In the genomic region with DNA sequence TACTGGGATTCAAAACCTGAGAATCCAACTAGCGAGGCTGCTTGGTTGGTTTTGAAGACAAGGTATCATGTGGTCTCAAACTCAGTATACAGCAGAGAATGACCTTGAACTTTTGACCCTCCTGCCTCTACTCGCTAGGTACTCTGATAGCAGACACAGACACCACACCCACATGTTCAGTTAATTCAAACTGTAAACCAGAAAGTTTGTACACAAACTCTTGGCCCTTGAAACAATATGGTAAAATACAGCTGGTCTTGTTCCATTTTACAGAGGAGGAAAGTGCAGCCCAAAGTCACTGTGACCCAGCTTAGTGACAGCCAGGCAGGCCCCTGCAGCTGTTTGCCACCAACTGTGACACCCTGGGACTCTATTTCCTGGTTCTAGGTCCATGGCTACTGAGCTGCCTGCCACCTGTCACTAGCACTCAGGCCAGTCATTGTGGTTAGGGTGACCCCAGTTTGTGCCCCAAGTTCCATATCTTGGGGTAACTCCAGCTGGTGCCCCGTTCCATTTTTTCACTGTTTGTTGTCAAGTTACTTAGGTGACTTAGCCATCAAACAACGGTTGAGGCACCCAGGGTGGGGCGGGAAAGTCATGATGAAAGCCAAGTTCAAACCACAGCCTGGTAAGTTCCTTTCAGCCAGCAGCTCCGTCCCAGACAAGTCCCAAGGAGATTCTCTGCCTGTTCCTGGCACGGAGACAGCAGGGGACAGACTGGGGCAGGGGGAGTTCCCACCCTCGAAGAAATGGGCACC, we compare ENCODE assay signal across 7 mouse cellular contexts. TPM values are rescaled to one million over a fixed set of nuclear protein-coding genes. Genes with fewer than 3 reads are reported as not detected.
A peak's percentile ranks its signal among the peaks of the same experiment; 100 is the strongest.
DNase-seq lines count a peak whose midpoint lies in the region; ATAC-seq and TF ChIP-seq lines count a peak whose summit lies in the region.

No protein-coding gene starts in this region.

- WGBS in lung, postnatal 0 days, result 25% methylated on average over 8 of the region's 8 CpGs

- H3K27me3 ChIP-seq in lung, postnatal 0 days (replicated peaks; ENCODE audit: insufficient read depth, low read length), result no peaks in the 10 kb centered on the region

- peak; percentile 79 to 80 for DNase-seq in CD8-positive naive resting alpha-beta T cell, adult 2 months (ENCODE audit: low read depth in 2 of 2, low spot score in 2 of 2)
- DNase-seq in Muller cell, postnatal 12 days (ENCODE audit: inconsistent ontology term), result peak; percentile 77
- DNase-seq in heart, postnatal 4 days, result peak; percentile 40
- DNase-seq in lung, postnatal 0 days (ENCODE audit: low spot score), result peak; percentile 51
- peak; percentile 37 to 62 for DNase-seq in spleen, adult 18-20 months
- no peak for DNase-seq in cerebellum, adult 11 months
- no peak for DNase-seq in layer of hippocampus, adult 11-12 months (ENCODE audit: low spot score)

- H3K4me3 ChIP-seq in lung, postnatal 0 days (ENCODE audit: low read depth, low read length), result peak overlapping the region; percentile 67

- no peak for ATAC-seq in lung, postnatal 0 days

- H3K36me3 ChIP-seq in lung, postnatal 0 days (ENCODE audit: insufficient read depth, low read length), result no peaks in the 10 kb centered on the region

- TF ChIP-seq CTCF in lung, postnatal 0 days (IDR thresholded peaks at IDR 0.05), result no peak

- peak overlapping the region; percentile 71 for H3K9ac ChIP-seq in lung, postnatal 0 days (replicated peaks; ENCODE audit: low read depth)

- peak overlapping the region; percentile 86 for H3K4me2 ChIP-seq in lung, postnatal 0 days (replicated peaks; ENCODE audit: low read depth, low read length)

- TF ChIP-seq EP300 in lung, postnatal 0 days (IDR thresholded peaks at IDR 0.05), result no peak

- no peaks in the 10 kb centered on the region for H3K9me3 ChIP-seq in lung, postnatal 0 days (ENCODE audit: low read length)

- H3K27ac ChIP-seq in lung, postnatal 0 days (ENCODE audit: low read length), result peak overlapping the region; percentile 93

- H3K4me1 ChIP-seq in lung, postnatal 0 days (ENCODE audit: insufficient read depth, low read depth, low read length), result peaks cover 3% of the 10 kb centered on the region; the same call in 1 of the 2 replicates

RNA-seq across cellular contexts. Expression of a gene that starts 1.2 kb away (rescaled TPM):
- 10 to 100 TPM; 62.8 to 63.4 TPM for total RNA-seq in heart, postnatal 4 days (2021)
- polyA plus RNA-seq in lung, postnatal 0 days (2015; fragmentation: Nextera tagmentation; extraction: Ambion mirVana), result 145 and 146 TPM in 2 replicates

RNA-seq across cellular contexts. Expression of a gene that starts 24.9 kb away (rescaled TPM):
- 10 to 100 TPM; 68.1 to 69.0 TPM for total RNA-seq in heart, postnatal 4 days (2021)
- polyA plus RNA-seq in lung, postnatal 0 days (2015; fragmentation: Nextera tagmentation; extraction: Ambion mirVana), result 51.0 and 53.9 TPM in 2 replicates

RNA-seq across cellular contexts. Expression of a gene that starts 40.9 kb away (rescaled TPM):
- total RNA-seq in heart, postnatal 4 days (2021), result 10 to 100 TPM; 52.7 to 53.4 TPM
- polyA plus RNA-seq in lung, postnatal 0 days (2015; fragmentation: Nextera tagmentation; extraction: Ambion mirVana), result 32.2 and 34.4 TPM in 2 replicates

Comparison
In these comparisons a context has a peak if more than half of its experiments do, and no peak if none do; other contexts are left out.
1. DNase-seq: peak in CD8-positive naive resting alpha-beta T cell, adult 2 months (2 of 2), Muller cell, postnatal 12 days (single experiment), heart, postnatal 4 days (single experiment), lung, postnatal 0 days (single experiment) and spleen, adult 18-20 months (2 of 2); none in cerebellum, adult 11 months (single experiment) and layer of hippocampus, adult 11-12 months (single experiment).